Mouse (Mus musculus) bone marrow, adult 2 months (tissue): ENCODE results near the gene Mical2.

Experiments used
- CTCF ChIP-seq: fragments of 200-500 bp; IDR thresholded peaks from 2 replicates; pipeline ENCODE4 v1.5.1; 2011; ENCODE audit warnings: low read length, control low read depth; ENCODE audit not compliant: control insufficient read depth, insufficient read depth
- POLR2A ChIP-seq: fragments of 200-500 bp; IDR thresholded peaks from 2 replicates; pipeline ENCODE4 v1.6.1; 2011; ENCODE audit warnings: low read depth, mild to moderate bottlenecking, control low read depth, low read length, borderline replicate concordance; ENCODE audit not compliant: control insufficient read depth

GRCm38 (mm10) chr7:112458440-112458839 lies 232.8 kb downstream of the Mical2 start:
- TF ChIP-seq POLR2A (no peak), CTCF (no peak)
